Mouse (Mus musculus) neural tube, embryonic 14.5 days (tissue): Measurements from ENCODE around the gene Ralbp1. TPM values are rescaled to one million over a fixed set of nuclear protein-coding genes. Genes with fewer than 3 reads are reported as not detected.

Experiments
- ATAC-seq: fragments of 200-750 bp; cut with Nextera tagmentation; 2 replicates; pipeline ENCODE4 v1.8.0; 2017; ENCODE audit warnings: low read depth, mild to moderate bottlenecking, moderate TSS enrichment, moderate library complexity
- H3K27ac ChIP-seq: fragments of 300-500 bp; sonication (generic); 2 replicates; pipeline ENCODE4 v1.5.1; 2014; ENCODE audit warnings: low read depth, mild to moderate bottlenecking, control low read depth, low read length, moderate library complexity, mixed read lengths
- H3K27me3 ChIP-seq: fragments of 300-500 bp; sonication (generic); 2 replicates; pipeline ENCODE4 v1.6.1; 2014; ENCODE audit warnings: low read length; ENCODE audit not compliant: control insufficient read depth, insufficient read depth
- H3K36me3 ChIP-seq: fragments of 300-500 bp; sonication (generic); 2 replicates; pipeline ENCODE4 v1.6.1; 2014; ENCODE audit warnings: low read length, mixed read lengths; ENCODE audit not compliant: control insufficient read depth, insufficient read depth
- H3K4me1 ChIP-seq: fragments of 300-500 bp; sonication (generic); 2 replicates; pipeline ENCODE4 v1.6.1; 2014; ENCODE audit warnings: low read length; ENCODE audit not compliant: control insufficient read depth, insufficient read depth
- H3K4me2 ChIP-seq: fragments of 300-500 bp; sonication (generic); 2 replicates; pipeline ENCODE4 v1.6.1; 2014; ENCODE audit warnings: mild to moderate bottlenecking, low read depth, low read length, control low read depth
- H3K4me3 ChIP-seq: fragments of 300-500 bp; sonication (generic); 2 replicates; pipeline ENCODE4 v1.5.1; 2014; ENCODE audit warnings: low read depth, low read length, control low read depth, mixed read lengths
- H3K9ac ChIP-seq: fragments of 300-500 bp; sonication (generic); replicated peaks from 2 replicates; pipeline ENCODE4 v1.6.1; 2014; ENCODE audit warnings: low read depth, mild to moderate bottlenecking, control low read depth, low read length, mixed read lengths
- H3K9me3 ChIP-seq: fragments of 300-500 bp; sonication (generic); 2 replicates; pipeline ENCODE4 v1.6.1; 2016; ENCODE audit warnings: low read length; ENCODE audit not compliant: control insufficient read depth
- WGBS: fragments of 180-500 bp; shearing (Covaris S2); extraction: QIAGEN DNeasy Blood & Tissue Kit; methylation state at CpG from one replicate; pipeline ENCODE4 v1.1.7; 2014; 5-methylcytosine and 5-hydroxymethylcytosine counted together
- polyA plus RNA-seq: library from polyadenylated mRNA; unstranded; fragments of >200 nt; fragmentation: Nextera tagmentation; extraction: Ambion mirVana; gene quantifications from 2 replicates; pipeline ENCODE4 v1.2.1, GENCODE M21; 2014

The Ralbp1 gene
- polyA plus RNA-seq, 1 experiment from 2014 or later: 45.9 TPM

DNA sequence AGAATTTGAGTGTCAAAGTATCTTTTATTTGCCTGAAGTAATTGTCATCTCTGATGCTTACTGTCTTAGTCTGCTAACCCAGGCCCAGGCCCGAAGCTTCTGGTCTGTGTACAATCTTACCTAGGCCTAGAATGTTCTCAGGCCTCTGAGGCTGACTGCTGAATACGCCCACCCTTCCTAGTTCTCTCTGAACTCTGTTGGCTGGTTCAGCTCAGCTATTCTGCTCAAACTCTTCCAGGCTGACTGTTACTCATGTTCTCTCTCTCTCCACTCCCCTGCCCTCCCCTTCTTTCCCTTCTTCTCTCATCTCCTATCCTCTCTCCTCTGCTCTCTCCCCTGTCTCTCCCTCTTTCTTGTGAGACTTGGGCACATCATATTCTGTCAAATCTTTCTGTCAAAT is 79.2 kb downstream of the Ralbp1 start:
- Histone ChIP-seq H3K36me3 (peaks cover 5% of the 10 kb centered on the region; the same call in 1 of the 2 replicates), H3K9me3 (no peaks in the 10 kb centered on the region), H3K9ac (no peak overlapping the region), H3K27ac (no peak overlapping the region), H3K27me3 (no peaks in the 10 kb centered on the region), H3K4me1 (no peaks in the 10 kb centered on the region), H3K4me3 (no peak overlapping the region), H3K4me2 (no peak overlapping the region)
- WGBS: 92% methylated on average over 2 of the region's 2 CpGs
- ATAC-seq: no peak

DNA sequence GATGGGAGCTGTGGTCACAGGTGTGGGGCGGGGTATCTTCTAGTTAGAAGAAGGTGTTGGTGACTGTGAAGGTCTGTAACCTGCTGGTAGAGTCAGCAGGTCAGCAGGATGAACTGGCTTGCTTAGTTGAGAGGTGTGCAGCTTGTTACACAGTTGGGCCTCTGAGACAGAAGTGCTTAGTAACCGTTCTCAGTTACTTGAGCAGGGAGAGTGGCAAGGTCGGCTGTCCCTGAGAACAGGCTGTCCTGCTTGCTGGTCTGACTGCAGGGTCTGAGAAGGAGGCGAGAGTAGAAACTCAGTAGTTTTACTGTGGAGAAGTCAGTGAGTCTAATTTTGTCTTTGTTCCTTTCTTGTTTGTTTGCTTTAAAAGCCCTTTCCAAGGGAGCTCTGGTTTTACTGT is 79.6 kb downstream of the Ralbp1 start:
- H3K4me2 ChIP-seq: no peak overlapping the region
- ATAC-seq: no peak
- no peaks in the 10 kb centered on the region for H3K27me3 ChIP-seq
- H3K4me1 ChIP-seq: no peaks in the 10 kb centered on the region
- no peaks in the 10 kb centered on the region for H3K9me3 ChIP-seq
- WGBS: 82% methylated on average over 4 of the region's 4 CpGs
- H3K9ac ChIP-seq: no peak overlapping the region
- H3K4me3 ChIP-seq: no peak overlapping the region
- H3K36me3 ChIP-seq: peaks cover under 1% of the 10 kb centered on the region; the same call in 1 of the 2 replicates
- no peak overlapping the region for H3K27ac ChIP-seq

DNA sequence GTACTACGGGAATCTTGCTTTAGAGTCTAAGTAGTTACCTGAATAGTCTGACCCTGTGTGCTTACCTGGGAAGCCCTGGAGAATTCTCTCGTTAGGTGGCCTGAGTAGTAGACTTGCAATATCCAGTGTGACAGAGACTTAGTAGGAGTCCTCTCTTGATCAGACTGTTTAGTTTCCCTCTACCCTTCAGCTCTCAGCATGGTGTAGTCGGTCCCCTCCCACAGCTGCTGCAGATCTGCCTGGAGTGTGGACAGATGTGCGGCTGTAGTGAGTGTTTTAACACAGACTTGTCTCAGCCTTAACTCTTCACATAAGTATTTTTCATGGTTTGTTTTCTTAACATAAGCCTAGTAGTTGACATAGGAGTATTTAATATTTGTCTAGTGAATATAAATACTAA is 83.6 kb downstream of the Ralbp1 start:
- ATAC-seq: no peak
- Histone ChIP-seq H3K4me1 (no peaks in the 10 kb centered on the region), H3K27me3 (no peaks in the 10 kb centered on the region), H3K9me3 (no peaks in the 10 kb centered on the region), H3K9ac (no peak overlapping the region), H3K4me2 (no peak overlapping the region), H3K36me3 (no peaks in the 10 kb centered on the region; the same call in 1 of the 2 replicates), H3K4me3 (no peak overlapping the region), H3K27ac (no peak overlapping the region)
- 81% methylated on average over 4 of the region's 4 CpGs for WGBS

DNA sequence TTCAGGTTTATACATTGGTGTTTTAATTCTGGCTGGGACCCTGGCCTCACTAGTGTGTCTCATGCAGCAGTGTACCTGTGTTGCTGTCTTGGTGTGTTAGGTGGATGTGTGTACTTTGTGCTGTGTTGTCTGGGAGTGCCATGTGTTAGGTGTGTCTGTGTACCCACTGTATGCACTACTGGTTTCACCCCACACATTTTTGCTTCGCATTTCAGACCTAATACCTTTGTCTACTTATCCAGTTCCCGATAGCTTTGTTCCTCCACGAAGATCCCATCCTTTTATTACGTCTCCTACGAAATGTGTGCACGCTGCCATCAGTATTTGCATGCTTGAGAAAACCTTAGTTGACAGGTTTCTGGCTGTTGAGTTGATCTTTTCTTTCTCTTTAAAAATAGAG is 85.1 kb downstream of the Ralbp1 start:
- H3K4me1 ChIP-seq: no peaks in the 10 kb centered on the region
- 87% methylated on average over 6 of the region's 6 CpGs for whole genome bisulfite sequencing
- H3K4me2 ChIP-seq: no peak overlapping the region
- ATAC-seq: no peak
- no peaks in the 10 kb centered on the region for H3K27me3 ChIP-seq
- no peaks in the 10 kb centered on the region for H3K9me3 ChIP-seq
- no peaks in the 10 kb centered on the region; the same call in 1 of the 2 replicates for H3K36me3 ChIP-seq
- no peak overlapping the region for H3K9ac ChIP-seq
- H3K4me3 ChIP-seq: no peak overlapping the region
- no peak overlapping the region for H3K27ac ChIP-seq

DNA sequence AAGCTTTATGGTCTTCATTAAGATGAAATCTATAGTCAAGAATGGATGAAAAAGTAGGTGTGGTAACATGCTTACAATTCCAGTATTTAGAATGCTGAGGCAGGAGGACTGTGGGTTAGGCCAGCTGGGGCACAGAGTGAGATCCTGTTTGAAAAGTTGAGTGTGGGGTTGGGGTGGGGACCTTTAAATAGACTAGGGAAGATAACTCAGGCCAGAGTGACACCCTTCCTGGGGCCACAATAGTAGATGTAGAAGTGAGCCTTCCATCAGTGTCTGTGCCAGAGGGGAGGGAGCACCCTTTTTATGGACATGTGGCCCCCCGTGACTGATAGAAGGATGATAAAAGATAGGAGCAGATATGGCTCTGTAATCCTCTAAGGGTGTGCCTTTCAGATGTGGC is 86.2 kb downstream of the Ralbp1 start:
- no peaks in the 10 kb centered on the region for H3K9me3 ChIP-seq
- H3K9ac ChIP-seq: no peak overlapping the region
- no peaks in the 10 kb centered on the region for H3K4me1 ChIP-seq
- no peak overlapping the region for H3K4me2 ChIP-seq
- no peak for ATAC-seq
- no peak overlapping the region for H3K27ac ChIP-seq
- H3K36me3 ChIP-seq: no peaks in the 10 kb centered on the region
- no peak overlapping the region for H3K4me3 ChIP-seq
- 100% methylated on average over 1 of the region's 1 CpGs for WGBS
- no peaks in the 10 kb centered on the region for H3K27me3 ChIP-seq

DNA sequence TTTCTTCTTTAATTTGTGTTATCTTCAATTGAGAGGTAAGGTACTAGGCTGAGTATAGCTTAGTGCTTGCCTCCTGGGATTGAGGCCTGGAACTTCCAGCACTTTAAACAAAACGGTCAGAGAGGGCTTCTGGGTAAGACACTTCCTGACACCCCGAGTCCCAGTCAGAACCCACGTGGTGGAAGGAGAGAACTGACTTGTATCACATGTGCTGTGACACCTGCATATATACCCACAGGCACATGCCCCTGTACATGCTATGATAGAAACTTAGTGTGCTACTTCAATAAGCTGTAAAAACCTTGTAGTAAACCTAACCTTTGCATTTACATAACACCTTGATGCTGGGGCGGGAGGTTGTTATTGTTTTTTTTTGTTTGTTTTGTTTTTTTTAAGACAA is 87.2 kb downstream of the Ralbp1 start:
- no peak for ATAC-seq
- Histone ChIP-seq H3K4me1 (no peaks in the 10 kb centered on the region), H3K27ac (no peak overlapping the region), H3K36me3 (no peaks in the 10 kb centered on the region), H3K4me3 (no peak overlapping the region), H3K9me3 (no peaks in the 10 kb centered on the region), H3K4me2 (no peak overlapping the region), H3K9ac (no peak overlapping the region), H3K27me3 (no peaks in the 10 kb centered on the region)
- 79% methylated on average over 4 of the region's 4 CpGs for WGBS

Other genes starting within 250 kb of the Ralbp1 start
- gene Txndc2, start 243.6 kb downstream of the Ralbp1 start, polyA plus RNA-seq: 0.11 and 0.14 TPM in 2 replicates
- gene Rab31, start 113.0 kb downstream of the Ralbp1 start, polyA plus RNA-seq: 70.8 and 81.4 TPM in 2 replicates
- 44.4 and 52.2 TPM in 2 replicates for gene Ppp4r1, start 103.2 kb downstream of the Ralbp1 start, polyA plus RNA-seq
- 47.8 and 67.6 TPM in 2 replicates for gene Twsg1, start 65.4 kb upstream of the Ralbp1 start, polyA plus RNA-seq
- 184 and 193 TPM in 2 replicates for gene Ankrd12, start 191.3 kb upstream of the Ralbp1 start, polyA plus RNA-seq
- 428 and 454 TPM in 2 replicates for gene Ndufv2, start 215.8 kb upstream of the Ralbp1 start, polyA plus RNA-seq
- gene Washc1, start 225.7 kb upstream of the Ralbp1 start, polyA plus RNA-seq: 37.3 and 41.5 TPM in 2 replicates
- 2.9 and 3.6 TPM in 2 replicates for gene Ddx11, start 237.7 kb upstream of the Ralbp1 start, polyA plus RNA-seq